In the genomic region with DNA sequence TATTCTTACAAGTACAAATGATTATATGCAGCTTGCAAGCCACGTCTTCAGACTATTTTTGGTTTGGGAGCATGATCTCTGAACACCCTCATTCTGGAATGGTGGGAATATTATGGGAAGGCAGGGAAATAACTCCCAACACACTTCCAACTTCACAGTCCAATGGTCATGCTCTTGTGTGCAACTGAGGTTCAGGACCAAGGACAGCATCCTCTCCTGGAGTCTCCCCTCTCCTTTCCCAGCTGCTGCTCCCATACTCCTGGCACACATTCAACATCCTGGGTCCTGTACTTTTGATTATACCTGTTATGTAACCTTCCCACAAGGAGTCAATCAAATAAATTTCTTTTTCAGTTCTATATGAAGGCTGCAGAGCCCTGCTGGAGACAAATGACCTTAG, we compare ENCODE assay signal across 13 mouse cellular contexts.
DNase-seq lines count a peak whose midpoint lies in the region; ATAC-seq lines count a peak whose summit lies in the region.
"Had no signal": no experiment of that assay in that cellular context is flagged by ENCODE, and none has a peak within 500 bp of the region (broad histone marks: within the 10 kb centered on the region; RNA-seq: fewer than 3 reads in every experiment).

No protein-coding gene starts in this region.

- no peak for ATAC-seq in intestine, embryonic 14.5 days (replicated peaks; ENCODE audit: low FRiP score, low TSS enrichment, low read depth)
- ATAC-seq in intestine, embryonic 16.5 days = no peak
- no peak for ATAC-seq in limb, embryonic 11.5 days (ENCODE audit: insufficient number of reproducible peaks, low FRiP score, low TSS enrichment, low read depth)
- ATAC-seq: intestine, postnatal 0 days had no signal

- H3K4me2 ChIP-seq in intestine, embryonic 14.5 days (ENCODE audit: low read length) = no peak overlapping the region
- H3K4me2 ChIP-seq in intestine, embryonic 16.5 days (ENCODE audit: low read depth, low read length) = no peak overlapping the region
- no peak overlapping the region for H3K4me2 ChIP-seq in limb, embryonic 11.5 days (ENCODE audit: low read depth, severe bottlenecking)
- H3K4me2 ChIP-seq: limb, embryonic 12.5 days; neural tube, embryonic 13.5 days had no signal

- no peaks in the 10 kb centered on the region for H3K9me3 ChIP-seq in intestine, embryonic 14.5 days (ENCODE audit: control insufficient read depth, low read length)
- H3K9me3 ChIP-seq in intestine, embryonic 16.5 days (ENCODE audit: control insufficient read depth, low read length) = no peaks in the 10 kb centered on the region
- no peaks in the 10 kb centered on the region for H3K9me3 ChIP-seq in limb, embryonic 11.5 days (ENCODE audit: control insufficient read depth, low read length)
- H3K9me3 ChIP-seq: limb, embryonic 12.5 days; megakaryocyte, embryonic 14.5 days; neural tube, embryonic 13.5 days had no signal

- no peak overlapping the region for H3K9ac ChIP-seq in intestine, embryonic 14.5 days (ENCODE audit: low read length)
- no peak overlapping the region for H3K9ac ChIP-seq in intestine, embryonic 16.5 days (ENCODE audit: low read depth, low read length)
- no peak overlapping the region for H3K9ac ChIP-seq in limb, embryonic 11.5 days (ENCODE audit: low read length)
- H3K9ac ChIP-seq: limb, embryonic 12.5 days; neural tube, embryonic 13.5 days had no signal

- no peak overlapping the region for H3K27ac ChIP-seq in intestine, embryonic 14.5 days (ENCODE audit: low read depth)
- H3K27ac ChIP-seq in intestine, embryonic 16.5 days (ENCODE audit: low read length) = no peak overlapping the region
- H3K27ac ChIP-seq in limb, embryonic 11.5 days (replicated peaks; ENCODE audit: low read depth, low read length) = no peak overlapping the region
- H3K27ac ChIP-seq: limb, embryonic 12.5 days; neural tube, embryonic 13.5 days had no signal

- H3K4me3 ChIP-seq in intestine, embryonic 14.5 days (ENCODE audit: low read depth, low read length) = no peak overlapping the region
- no peak overlapping the region for H3K4me3 ChIP-seq in intestine, embryonic 16.5 days (ENCODE audit: low read length)
- no peak overlapping the region for H3K4me3 ChIP-seq in limb, embryonic 11.5 days (ENCODE audit: low read depth, low read length)
- H3K4me3 ChIP-seq: limb, embryonic 12.5 days; megakaryocyte, embryonic 14.5 days; neural tube, embryonic 13.5 days had no signal

- WGBS in intestine, embryonic 14.5 days = 40% methylated on average over 1 of the region's 1 CpGs
- WGBS in intestine, embryonic 16.5 days = 50% methylated on average over 1 of the region's 1 CpGs
- WGBS in limb, embryonic 11.5 days = 55% methylated on average over 1 of the region's 1 CpGs

- no peaks in the 10 kb centered on the region for H3K36me3 ChIP-seq in intestine, embryonic 14.5 days (ENCODE audit: control insufficient read depth, insufficient read depth, low read length)
- no peaks in the 10 kb centered on the region for H3K36me3 ChIP-seq in intestine, embryonic 16.5 days (ENCODE audit: control insufficient read depth, insufficient read depth, low read length)
- H3K36me3 ChIP-seq in limb, embryonic 11.5 days (ENCODE audit: control insufficient read depth, insufficient read depth, low read length) = no peaks in the 10 kb centered on the region
- H3K36me3 ChIP-seq: limb, embryonic 12.5 days; neural tube, embryonic 13.5 days had no signal

- no peaks in the 10 kb centered on the region for H3K4me1 ChIP-seq in intestine, embryonic 14.5 days (replicated peaks; ENCODE audit: control insufficient read depth, insufficient read depth, low read length)
- no peaks in the 10 kb centered on the region for H3K4me1 ChIP-seq in intestine, embryonic 16.5 days (ENCODE audit: control insufficient read depth, insufficient read depth, low read length)
- H3K4me1 ChIP-seq in limb, embryonic 11.5 days (ENCODE audit: control insufficient read depth, insufficient read depth, low read length) = no peaks in the 10 kb centered on the region
- H3K4me1 ChIP-seq: megakaryocyte, embryonic 14.5 days; neural tube, embryonic 13.5 days had no signal

- no peaks in the 10 kb centered on the region for H3K27me3 ChIP-seq in intestine, embryonic 14.5 days (replicated peaks; ENCODE audit: control insufficient read depth, insufficient read depth, low read length)
- H3K27me3 ChIP-seq in intestine, embryonic 16.5 days (replicated peaks; ENCODE audit: control insufficient read depth, insufficient read depth, low read length) = no peaks in the 10 kb centered on the region
- H3K27me3 ChIP-seq in limb, embryonic 11.5 days (ENCODE audit: control insufficient read depth, insufficient read depth, low read length) = no peaks in the 10 kb centered on the region
- H3K27me3 ChIP-seq: limb, embryonic 12.5 days; megakaryocyte, embryonic 14.5 days; neural tube, embryonic 13.5 days had no signal

- DNase-seq in intestine, embryonic 14.5 days (ENCODE audit: low spot score) = peak; percentile 73
- DNase-seq in ES-CJ7 (ENCODE audit: low read depth, low spot score) (peak; percentile 45), ZHBTc4 (ENCODE audit: low read depth, low spot score) (peak; percentile 67)
- DNase-seq in limb, embryonic 11.5 days (ENCODE audit: low spot score) = peak; percentile 77
- DNase-seq in cerebellum, postnatal 10 days = no peak
- DNase-seq in cerebellum, postnatal 36 days = no peak
- DNase-seq in cerebellum, adult 11 months = no peak
- DNase-seq: heart, adult 18-20 months had no signal

Comparison
In these comparisons a context has a peak if more than half of its experiments do, and no peak if none do; other contexts are left out.
1. DNase-seq: peak in intestine, embryonic 14.5 days (single experiment), ES-CJ7 (single experiment), ZHBTc4 (single experiment) and limb, embryonic 11.5 days (single experiment); none in cerebellum, postnatal 10 days (0 of 2), cerebellum, postnatal 36 days (0 of 2) and cerebellum, adult 11 months (single experiment).